Mouse (Mus musculus): ENCODE measurements around the gene Dnajb1.

- TF ChIP-seq POLR2A (IDR thresholded peaks at IDR 0.05; ENCODE audit: borderline replicate concordance, control insufficient read depth, low read depth, low read length): no peak
- TF ChIP-seq CTCF (IDR thresholded peaks at IDR 0.05; ENCODE audit: control insufficient read depth, insufficient read depth, low read length): no peak
Observed at GRCm38 (mm10) chr8:83621691-83622388, 13.8 kb downstream of the Dnajb1 start.

All from bone marrow, adult 2 months (tissue).